Mouse (Mus musculus) left cerebral cortex, postnatal 10 days (tissue): ENCODE measurements at regions not wholly inside any gene's neighbourhood (a gene's known extent, or its start where the extent isn't known, plus 50 kb on each side); places are given as distances from the start of the nearest gene placed in this dataset.

Experiments used
- DNase-seq, 2 experiments: peaks; one replicate each; pipeline ENCODE4 v3.0.0; 2021 to 2022; ENCODE audit warnings: low spot score in 2 of 2, mixed read lengths in 1 of 2; ENCODE audit errors: extremely low spot score in 1 of 2
- intact Hi-C: fragments of 180-260 bp; cut with DNase I; formaldehyde crosslinking; loops from one replicate; pipeline ENCODE4 v1.15.1; 2025

DNA sequence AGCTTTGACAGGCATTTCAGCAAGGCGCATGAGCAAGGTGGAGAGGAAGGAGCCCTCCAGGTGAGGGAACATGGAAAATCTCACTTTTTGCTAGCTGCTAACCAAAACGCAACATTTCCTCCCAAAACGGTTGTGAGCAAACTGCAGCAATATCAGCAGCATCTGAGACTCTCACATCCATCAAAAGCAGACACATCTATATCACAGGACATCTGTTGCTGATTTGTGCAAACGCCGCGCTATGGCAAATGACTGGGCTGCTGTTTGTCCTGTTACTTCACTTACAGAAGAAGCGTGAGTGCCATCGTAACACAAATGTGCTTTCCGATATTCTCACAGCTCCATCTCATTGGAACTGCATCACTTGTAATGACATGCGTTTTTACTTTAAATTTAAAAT is 73.5 kb upstream of the Tsc22d1 start:
- intact Hi-C loops, result no loop called here
- DNase-seq, result peak in 1 of 2 experiments; percentile 4

GRCm38 (mm10) chr14:76351856-76352255 is 62.9 kb upstream of the Tsc22d1 start:
- no peak for DNase-seq
- intact Hi-C loops, result no loop called here

- no peak for DNase-seq
- intact Hi-C loops, result no loop called here
These were observed 58.6 kb upstream of the Tsc22d1 start for GRCm38 (mm10) chr14:76356161-76356560.

GRCm38 (mm10) chr14:76359837-76360410 is 54.8 kb upstream of the Tsc22d1 start:
- intact Hi-C loops, result no loop called here
- no peak for DNase-seq

GRCm38 (mm10) chr14:76364034-76364433 is 50.7 kb upstream of the Tsc22d1 start:
- intact Hi-C loops, result no loop called here

More at GRCm38 (mm10) chr14:76364034-76364433, 50.7 kb upstream of the Tsc22d1 start:
- DNase-seq, result no peak
